Mouse (Mus musculus): ENCODE measurements at regions not wholly inside any gene's neighbourhood (a gene's known extent, or its start where the extent isn't known, plus 50 kb on each side); places are given as distances from the start of the nearest gene placed in this dataset.
"Not testable (repeated sequence)": the region's sequence is repeated elsewhere in the genome, so short reads cannot be mapped to it uniquely, and the experiment has no call there.

DNA sequence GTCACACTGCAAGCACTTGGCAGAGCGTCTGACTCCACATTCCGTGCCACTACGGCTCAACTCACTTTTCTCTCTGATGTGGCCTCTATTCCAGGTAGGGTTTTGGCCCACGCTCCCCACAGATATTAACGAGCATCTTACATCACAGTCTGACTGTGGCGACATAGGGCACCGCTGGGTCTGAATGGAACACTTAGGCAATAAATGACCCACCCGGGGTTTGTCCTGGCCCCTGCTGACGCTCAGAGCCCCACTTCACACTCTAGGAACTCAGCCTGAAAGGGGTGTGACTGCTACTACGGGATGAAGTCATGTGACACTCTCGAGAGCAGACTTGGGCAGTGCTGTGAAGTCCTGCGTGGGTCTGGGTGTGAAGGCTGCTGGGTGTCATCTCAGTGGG is 475.9 kb downstream of the Zfp704 start:
- no peak for DNase-seq (ENCODE audit: low spot score)

DNA sequence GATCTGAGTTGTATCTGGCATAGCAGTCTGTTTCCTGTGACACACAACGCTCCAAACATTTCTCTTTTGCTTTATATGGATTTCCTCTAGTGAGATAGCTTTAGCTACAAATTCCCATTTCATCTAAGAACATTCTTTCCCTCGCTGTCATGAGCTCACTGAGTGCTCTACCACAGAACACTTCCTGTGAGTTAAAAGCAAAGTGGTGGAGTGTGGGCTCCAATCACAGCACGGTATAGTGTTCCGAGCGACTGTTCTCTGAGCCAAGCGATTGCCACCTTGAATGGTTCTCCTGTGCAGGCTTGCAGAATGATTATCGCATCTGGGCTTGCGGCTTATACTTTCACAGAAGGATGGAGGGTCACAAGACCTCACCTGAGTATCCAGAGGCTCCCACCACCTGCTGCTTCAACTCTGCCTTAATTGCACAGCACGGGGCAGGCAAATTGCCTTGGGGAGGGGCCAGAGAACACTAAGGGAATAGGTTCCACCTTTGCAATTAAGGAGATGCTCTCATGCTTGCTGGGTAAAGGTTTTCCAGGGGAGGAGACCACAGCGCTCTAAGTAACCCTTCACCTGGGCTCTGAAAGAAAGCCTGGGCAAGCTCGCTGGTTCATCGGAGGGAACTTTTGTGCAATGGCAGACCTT is 477.7 kb downstream of the Zfp704 start:
- no peak for DNase-seq (ENCODE audit: low spot score)

DNA sequence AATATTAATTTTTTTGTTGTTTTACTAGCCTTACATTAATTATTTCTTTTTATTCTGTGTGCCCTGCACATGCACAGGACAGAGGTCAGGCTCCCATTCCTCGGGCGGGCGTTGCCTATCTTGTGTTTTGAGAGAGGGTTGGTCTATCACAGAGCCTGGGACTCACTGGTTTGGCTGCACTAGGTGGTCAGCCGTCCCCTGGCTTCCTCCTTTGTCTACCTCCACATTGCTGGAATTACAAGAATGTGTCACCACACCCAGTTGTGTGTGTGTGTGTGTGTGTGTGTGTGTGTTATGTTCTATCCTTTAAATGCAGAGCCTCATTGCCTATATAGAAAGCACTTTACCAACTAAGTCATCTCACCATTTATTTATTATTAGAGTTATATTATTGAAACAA is 478.5 kb downstream of the Zfp704 start:
- DNase-seq (ENCODE audit: low spot score): no peak

DNA sequence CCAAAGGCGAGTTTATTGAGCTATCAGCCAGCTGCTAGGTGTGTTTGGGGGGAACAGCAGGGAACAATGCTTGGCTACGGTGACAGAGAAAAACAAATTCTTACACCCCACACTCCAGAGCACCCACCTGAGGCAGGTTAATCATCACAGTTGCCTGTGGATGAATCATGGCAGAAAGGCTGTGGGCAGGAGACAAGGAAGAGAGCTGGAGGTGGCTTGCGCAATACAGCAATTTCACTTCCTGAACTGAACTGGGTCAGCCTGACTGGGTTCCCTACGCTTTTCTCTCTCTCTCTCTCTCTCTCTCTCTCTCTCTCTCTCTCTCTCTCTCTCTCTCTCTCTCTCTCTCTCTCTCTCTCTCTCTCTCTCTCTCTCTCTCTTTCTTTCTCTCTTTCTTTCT is 481.5 kb downstream of the Zfp704 start:
- no peak for DNase-seq (ENCODE audit: low spot score)

DNA sequence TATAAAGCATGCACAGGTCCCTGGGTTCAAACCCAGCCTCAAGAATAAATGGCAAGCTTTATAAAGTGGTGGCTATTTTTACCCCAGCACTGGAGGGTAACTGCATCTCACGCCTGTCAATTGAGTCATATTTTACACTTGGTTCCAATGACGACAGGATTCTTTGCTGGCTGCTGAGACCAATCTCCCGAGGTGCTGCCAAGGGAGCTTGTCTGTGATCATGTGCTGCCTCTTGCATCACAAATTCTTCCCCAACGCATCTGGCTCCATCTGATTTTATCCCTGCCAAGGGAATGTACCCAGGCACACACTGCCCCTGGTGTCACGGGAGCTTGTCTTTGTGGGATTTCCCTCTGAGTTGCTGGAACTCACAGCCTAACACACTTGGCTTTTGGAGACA is 486.8 kb downstream of the Zfp704 start:
- no peak for DNase-seq (ENCODE audit: low spot score)

DNA sequence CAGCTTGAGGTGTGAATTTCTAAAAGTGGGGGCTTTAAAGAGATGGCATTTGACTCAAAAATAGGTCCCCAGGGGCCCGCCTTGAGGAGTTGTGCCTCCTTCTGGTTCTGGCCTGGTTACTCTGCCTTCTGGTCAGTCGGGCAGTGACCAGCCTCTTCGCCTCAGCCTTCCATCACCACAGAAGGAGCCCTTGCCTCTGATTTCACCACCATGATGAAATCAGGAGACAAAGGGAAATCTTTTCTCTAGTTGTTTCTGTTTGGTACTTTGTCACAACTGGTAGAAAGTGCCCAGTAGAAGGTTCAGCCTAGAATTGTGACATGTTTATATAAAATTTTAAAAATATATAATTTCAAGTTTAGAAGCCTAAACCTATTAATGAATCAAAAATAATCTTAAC is 492.0 kb downstream of the Zfp704 start:
- DNase-seq (ENCODE audit: low spot score): no peak

DNA sequence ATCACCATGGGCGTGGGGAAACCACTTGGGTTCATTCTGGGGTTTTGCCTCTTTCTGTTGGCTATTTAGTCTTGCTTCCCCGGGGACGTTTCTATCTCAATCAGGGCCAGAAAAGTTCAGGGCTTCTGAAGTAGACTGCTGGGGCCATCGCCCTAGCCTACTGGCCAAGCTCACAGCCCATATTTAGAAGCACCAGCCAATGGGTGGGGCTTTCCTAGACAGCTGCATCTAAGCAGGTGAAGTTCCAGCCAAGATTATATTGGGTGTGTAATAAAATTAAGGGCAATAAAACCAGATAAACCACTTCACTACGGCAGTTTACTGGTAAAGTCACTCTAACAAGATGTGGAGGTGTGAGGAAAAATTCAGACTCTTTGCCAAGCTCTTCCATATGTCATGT is 496.5 kb downstream of the Zfp704 start:
- DNase-seq (ENCODE audit: low spot score): no peak

DNA sequence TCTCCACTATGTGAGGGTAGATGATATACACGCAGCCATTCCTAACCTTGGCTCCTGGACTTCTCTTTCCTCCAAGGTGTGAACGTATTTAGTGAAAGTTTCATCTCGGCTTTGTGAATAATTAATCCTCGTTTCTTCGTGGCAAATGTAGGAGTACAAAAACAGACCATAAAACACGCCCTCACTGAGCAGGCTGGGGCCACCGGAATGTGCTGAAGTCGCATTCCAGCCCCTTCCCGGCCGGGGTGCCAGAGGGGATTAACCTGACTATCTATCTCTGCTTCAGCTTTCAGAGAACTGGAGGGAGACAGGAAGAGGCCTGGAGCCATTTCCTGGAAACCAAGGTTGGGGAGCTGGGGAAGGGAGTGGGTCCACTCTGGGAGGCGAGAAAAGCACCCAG is 499.1 kb downstream of the Zfp704 start:
- DNase-seq (ENCODE audit: low spot score): no peak

DNA sequence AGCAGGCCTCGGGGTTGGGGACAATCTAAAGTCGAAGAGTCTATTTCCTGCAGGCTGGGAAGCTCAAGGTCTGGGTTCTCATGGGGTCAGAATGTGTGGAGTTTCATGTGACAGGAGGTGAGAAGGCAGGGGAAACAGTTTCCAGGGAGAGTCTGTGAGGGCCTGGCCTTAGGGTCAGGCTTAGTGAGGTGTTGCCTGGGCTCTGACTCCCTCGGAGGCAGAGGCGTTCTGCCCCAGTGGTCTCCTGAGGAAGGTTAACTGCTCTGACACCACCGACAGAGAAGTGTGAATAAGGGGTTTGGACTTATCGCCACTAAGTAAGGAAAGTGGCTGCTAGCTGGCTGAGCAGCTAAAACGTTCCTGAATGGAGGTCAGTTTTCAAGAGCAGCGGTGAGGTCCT is 499.9 kb downstream of the Zfp704 start:
- DNase-seq (ENCODE audit: low spot score): no peak

DNA sequence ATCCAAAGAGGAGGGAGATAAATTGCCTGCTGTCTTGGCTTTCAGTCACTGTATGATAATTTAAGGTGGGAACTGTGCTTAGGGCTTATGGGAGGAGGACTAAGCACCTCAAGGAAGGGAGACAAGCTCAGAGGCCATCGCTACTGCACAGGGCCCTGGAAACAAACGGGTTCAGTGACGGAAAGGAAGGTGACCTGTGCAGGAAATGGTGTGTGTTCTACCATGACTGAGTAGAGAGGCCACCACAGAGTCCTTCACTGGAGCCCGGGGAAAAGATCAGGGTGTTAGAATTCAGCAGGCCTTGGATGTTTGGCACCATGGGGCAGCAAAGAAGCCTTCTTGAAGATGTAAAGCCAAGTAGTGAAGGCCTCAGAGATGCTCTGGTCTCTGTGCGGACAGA is 500.4 kb downstream of the Zfp704 start:
- no peak for DNase-seq (ENCODE audit: low spot score)

DNA sequence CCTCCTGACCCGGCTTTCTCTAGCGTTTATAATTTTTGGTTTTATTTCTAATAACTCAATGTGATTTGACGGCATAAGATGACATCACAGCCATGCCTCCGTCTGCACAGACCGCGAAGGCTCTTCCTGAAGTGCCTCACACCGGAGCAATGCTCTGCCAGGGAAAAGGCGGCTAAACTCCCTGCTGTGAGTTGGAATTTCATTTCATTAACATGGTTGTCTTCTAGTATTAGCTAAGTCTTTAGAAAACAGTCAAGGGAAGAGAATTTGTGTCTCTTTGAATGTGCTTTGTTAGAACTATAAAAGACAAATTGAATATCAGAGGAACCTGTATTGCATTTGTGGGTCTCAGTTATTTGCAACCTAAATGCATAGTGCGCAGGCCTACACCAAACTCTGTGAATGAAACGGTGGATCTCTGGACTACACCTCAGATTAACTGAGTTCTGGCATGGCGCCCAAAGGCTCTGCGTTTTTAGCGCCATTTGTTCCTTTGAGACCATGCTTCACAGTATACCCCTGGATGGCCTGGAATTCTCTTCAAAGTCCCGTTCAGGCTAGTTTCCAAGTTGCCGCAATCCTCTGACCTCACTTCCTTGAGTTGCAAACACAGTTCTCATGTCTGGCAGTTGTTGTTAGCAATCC is 502.0 kb downstream of the Zfp704 start:
- no peak for DNase-seq (ENCODE audit: low spot score)

DNA sequence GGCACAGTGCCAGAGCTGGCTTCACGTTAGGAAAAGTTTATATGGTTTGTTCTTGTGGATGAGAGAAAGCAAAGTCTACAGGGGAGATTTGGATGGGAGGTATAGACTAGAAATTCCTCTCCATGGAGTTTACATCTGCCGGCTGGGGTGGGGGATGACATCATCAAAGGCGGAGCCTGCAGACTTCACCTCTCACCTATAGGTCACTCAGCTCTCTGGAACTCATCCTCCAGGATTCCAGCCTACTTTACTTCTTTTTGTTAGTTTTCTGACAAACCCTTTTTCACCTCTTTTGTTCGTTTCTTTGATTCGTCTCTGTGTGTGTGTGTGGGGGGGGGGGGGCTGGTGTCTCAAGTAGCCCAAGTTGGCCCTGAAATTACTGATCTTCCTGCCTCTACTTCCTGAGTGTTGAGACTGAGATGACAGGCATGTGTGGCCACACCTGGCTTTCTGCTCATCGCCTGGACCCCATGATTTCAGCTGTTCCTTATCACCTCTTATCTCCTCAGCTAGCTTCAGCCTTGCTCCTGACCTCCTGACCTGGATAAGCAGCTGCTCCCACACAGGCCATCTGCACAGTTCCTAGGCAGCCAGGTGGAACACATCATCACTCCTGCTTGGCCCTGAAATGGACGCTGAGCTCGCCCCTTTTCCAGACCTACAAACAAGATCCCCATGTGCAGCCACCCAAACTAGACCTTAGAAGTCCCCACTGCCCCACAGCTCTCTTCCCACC is 504.5 kb downstream of the Zfp704 start:
- no peak for DNase-seq (ENCODE audit: low spot score)

DNA sequence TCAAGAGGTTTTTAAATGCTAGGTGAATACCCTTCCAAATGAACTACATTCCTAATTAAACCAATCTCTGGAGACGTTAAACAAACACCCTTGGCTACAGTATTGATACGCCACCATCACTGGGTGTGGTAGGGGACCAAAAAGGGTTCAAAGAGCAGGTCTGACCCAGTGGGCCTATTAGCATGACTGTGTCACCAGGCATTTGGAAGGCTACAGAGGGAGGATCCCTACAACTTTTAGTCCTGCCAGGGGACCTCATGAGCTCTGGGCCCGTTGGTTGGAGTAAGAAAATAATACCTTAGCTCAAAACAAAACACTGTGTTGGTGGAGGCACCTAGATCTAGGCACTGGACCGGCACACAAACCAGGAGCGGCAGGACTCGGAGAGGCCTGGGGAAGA is 506.4 kb downstream of the Zfp704 start:
- no peak for DNase-seq (ENCODE audit: low spot score)

DNA sequence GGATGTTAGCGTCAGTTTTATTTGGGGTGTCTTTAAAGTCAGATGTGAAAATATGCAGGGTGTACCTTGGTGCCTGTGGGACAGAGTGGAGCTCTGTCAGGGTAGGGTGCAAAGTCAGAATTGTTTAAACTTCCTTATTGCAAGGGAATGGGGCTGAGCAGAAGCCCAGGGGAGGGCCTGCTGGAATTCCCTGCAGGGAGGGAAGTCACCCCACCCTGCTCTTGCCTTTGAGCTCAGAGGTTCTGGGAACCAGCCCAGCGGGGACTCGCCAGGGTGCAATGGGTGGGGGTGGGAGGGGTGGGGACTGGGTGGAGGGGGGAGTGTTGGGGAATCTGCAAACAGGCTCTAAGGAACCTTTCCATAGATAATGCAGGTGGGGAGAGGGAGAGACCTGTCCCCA is 508.6 kb downstream of the Zfp704 start:
- DNase-seq (ENCODE audit: low spot score): no peak

DNA sequence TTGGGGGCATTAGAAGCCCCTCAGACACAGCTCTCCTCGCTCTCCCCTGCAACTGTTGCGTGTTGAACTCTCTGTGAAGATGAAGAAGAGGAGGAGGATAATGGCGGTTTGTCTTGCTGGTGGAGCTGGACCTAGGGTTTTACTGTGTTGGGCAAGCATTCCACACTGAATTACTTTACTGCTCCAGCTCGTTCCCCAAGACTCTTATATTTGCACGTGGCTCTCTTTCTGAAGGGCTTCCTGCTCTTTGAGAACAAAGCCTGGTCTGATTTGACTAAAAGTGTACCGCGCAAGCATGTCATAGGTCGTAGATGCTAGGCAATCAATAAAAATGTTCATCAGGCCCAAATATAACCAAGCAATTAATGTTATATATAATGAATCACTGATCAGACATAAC is 509.1 kb downstream of the Zfp704 start:
- DNase-seq (ENCODE audit: low spot score): no peak

DNA sequence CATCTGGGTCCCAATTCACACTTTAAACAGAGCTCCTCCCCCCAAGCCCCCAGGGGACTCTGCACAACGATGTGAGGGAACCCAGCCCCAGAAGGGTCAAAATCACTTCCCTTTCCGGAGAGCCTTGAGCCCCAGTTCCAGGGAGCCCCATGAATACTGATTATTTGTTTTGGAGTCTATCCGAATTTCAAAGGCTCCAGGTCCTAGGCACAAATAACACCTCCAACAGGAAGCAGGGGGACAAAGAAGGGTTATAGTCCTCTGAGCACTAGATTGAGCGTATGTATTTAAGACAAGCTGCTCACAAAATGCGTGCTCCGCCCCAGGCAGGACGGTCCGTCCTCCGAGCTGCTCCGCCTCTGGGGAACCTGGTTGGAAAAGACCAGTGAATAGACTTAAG is 511.4 kb downstream of the Zfp704 start:
- no peak for DNase-seq (ENCODE audit: low spot score)

DNA sequence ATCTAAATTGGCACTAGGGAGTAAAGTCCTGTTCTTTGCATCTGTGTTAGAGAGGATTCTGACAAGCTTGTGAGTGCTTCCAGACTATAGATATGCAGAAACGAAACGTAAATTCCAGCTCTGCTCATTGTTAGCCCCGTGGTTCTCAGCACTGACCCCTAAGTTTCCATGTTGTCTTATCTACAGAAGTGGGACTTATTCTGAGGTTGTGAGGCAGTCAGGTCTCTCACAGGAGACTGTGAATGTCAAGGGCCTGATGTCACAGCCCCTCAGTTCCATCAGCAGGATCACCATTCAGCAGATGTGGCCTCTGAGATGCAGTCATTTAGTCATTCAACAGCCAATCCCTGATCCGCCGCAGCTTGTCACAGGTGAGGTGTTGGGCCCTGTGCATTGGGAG is 525.8 kb downstream of the Zfp704 start:
- DNase-seq (ENCODE audit: low spot score): no peak

DNA sequence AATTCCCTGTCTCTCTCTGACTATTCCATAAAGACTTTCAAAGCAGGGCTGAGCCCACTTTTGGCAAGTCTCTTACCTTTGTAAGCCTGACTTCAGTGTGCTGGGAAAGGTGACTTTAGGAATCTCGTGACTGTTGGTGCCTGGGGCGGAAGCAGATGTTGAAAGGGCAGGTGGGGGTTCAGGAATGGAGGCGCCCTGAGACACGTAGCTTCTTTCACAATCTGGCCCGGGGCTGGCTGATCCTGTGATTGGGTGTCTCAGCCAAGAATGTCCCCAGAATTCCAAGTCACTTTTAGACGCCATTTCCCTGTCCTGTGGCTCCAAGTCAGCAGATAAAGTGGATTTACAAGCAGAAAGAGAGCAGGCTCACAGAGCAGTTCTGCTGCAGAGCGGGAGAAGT is 527.8 kb downstream of the Zfp704 start:
- DNase-seq (ENCODE audit: low spot score): no peak

DNA sequence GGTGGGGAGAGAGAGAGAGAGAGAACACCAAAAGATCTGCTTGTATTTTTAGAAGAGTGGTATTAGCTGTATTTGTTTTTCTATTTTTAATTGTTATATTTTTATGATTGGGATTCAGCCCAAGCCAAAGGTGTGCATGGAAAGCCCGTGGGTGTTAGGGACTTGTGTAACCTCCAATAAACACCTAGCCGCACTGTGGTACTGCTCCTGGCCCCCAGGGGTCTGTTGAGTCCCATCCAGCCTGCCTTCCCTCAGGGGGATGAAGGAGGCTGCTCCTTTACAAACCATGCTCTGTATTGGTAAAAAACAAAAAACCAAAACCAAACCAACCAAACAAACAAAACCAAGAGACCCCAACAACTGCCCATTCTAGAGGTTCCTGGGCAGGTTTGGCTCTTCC is 531.7 kb downstream of the Zfp704 start:
- DNase-seq (ENCODE audit: low spot score): no peak

DNA sequence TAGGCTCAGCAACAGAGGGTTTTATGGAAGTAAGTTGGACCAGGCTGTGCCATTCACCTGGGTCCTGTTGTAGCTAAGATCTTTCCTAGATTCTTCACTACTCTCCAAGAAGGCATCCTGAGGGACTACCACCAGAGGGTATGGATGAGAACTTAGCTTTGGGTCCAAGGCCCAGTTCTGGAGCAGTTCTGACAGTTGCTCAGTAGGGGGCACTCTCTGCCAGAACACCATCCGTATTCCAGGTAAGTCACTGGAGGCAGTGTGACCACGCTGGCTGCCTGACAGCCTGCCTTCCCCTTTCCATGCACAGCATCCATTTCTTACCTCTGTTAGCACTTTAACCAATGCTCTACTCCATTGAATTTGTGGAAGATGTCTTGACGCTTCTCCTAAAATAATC is 533.2 kb downstream of the Zfp704 start:
- DNase-seq (ENCODE audit: low spot score): peak; percentile 67

DNA sequence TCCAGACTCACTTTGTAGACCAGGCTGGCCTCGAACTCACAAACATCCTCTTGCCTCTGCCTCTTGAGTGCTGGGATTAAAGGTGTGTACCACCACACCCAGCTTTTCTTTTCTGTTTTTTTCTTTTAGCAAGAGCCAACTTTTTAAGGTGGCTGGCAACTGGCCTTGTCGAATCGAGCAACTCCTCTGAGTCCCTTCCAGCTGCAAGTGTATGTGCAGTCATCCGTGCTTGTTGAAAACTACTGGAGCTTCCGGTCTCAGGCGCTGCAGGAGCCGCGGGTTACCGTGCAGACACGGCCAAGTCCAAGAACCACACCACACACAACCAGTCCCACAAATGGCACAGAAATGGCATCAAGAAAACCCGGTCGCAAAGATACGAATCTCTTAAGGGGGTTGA is 537.4 kb downstream of the Zfp704 start:
- DNase-seq (ENCODE audit: low spot score): not testable (repeated sequence)

DNA sequence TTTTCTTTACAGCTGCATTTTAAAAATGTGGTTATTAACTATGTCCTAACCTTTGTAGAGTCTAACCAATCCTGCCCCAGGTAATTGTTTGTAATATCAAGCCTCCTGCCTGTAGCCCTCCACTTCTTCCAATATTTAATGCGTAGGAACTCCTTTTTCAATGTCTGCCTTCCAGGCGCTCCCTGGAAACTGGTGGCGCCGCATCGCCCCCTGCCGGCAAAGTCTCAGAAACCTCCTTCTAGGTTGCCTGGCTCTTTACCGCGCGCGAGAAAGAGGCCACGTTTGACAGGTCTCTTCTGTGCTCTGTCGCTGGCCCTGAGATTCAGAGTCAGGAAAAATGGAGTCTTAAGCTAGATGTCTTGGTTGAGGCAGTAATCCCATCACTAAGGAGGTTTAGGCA is 542.8 kb downstream of the Zfp704 start:
- peak; percentile 80 for DNase-seq (ENCODE audit: low spot score)

DNA sequence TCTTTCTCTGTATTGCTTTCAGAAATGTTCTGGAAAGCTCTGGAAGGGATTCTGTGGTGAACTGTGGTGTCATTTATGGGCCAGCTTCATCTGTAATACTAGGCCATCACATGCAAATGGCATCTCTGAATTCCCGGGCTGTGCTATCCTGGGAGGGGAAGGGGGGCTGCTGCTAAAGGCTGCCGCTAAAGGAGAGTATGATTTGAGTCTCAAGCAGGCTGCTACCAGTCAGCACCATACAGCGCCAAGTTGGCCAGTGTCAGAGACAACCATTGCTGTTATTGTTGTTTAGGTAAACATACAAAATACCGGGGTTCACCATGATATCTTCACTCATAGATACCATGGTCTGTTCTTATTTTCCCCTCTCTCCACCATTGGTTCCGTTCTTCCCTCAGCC is 543.5 kb downstream of the Zfp704 start:
- no peak for DNase-seq (ENCODE audit: low spot score)

DNA sequence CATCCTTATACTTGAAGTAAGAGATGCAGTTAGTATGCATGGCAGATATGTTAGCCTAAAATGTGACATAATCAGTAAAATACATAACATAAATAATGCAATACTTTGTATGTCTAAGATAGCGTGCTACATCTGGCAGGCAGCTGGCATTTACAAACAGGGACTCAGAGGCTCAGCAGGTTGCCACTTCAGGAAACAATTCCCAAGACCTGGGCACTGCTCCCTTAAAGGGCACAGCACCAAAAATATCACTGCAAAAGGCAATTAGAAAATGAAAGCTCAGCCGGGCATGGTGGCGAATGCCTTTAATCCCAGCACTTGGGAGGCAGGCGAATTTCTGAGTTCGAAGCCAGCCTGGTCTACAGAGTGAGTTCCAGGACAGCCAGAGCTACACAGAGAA is 544.0 kb downstream of the Zfp704 start:
- DNase-seq (ENCODE audit: low spot score): no peak

Measured in ovary, postnatal 36 days (tissue).